21 mouse cellular contexts compared by ENCODE assay signal in the genomic region with DNA sequence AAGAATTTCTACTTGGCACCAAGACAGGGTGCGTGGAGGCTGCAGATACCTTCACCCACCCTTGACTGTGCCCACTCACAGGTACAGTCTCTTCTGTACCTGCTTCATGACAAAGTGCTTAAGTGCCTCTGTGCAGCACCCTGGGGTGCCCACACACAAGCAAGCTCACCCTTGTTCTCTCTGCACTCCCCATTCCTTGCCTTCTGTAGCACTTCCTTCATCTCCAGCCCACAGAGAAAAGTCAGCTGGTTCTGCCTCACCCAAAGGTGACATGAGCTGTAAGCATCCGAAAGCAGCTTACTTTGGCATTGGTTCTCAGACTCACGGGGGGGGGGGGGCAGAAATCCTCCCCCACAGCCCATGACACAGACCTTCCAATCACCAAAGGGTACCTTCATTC.
"Had no signal": no experiment of that assay in that cellular context is flagged by ENCODE, and none has a peak within 500 bp of the region (broad histone marks: within the 10 kb centered on the region; RNA-seq: fewer than 3 reads in every experiment).

No protein-coding gene starts in this region.

- DNase-seq: liver, postnatal 0 days; lung, adult 2 months; lung, postnatal 36 days; midbrain, embryonic 14.5 days; retina, postnatal 1 day; right cerebral cortex, postnatal 14 days; right cerebral cortex, postnatal 4 days; spleen, adult 18-20 months; thymus, adult 2 months; thymus, postnatal 25 days; thymus, postnatal 4 days had no signal

- H3K27me3 ChIP-seq: liver, embryonic 15.5 days; lung, embryonic 15.5 days; megakaryocyte, embryonic 14.5 days; neural tube, embryonic 13.5 days; neural tube, embryonic 15.5 days had no signal

- H3K4me2 ChIP-seq: liver, embryonic 15.5 days; lung, embryonic 15.5 days; midbrain, embryonic 11.5 days; neural tube, embryonic 13.5 days; neural tube, embryonic 15.5 days had no signal

- ATAC-seq: liver, postnatal 0 days; lung, postnatal 0 days; midbrain, embryonic 16.5 days had no signal

- H3K4me3 ChIP-seq: liver, embryonic 15.5 days; lung, embryonic 15.5 days; megakaryocyte, embryonic 14.5 days; myocyte; neural tube, embryonic 13.5 days; neural tube, embryonic 15.5 days had no signal

- H3K36me3 ChIP-seq: lung, embryonic 15.5 days had no signal

- H3K4me1 ChIP-seq: neural tube, embryonic 13.5 days; neural tube, embryonic 15.5 days had no signal

- H3K9ac ChIP-seq: liver, embryonic 15.5 days; liver, postnatal 0 days; lung, embryonic 15.5 days; neural tube, embryonic 13.5 days; neural tube, embryonic 15.5 days had no signal

- H3K9me3 ChIP-seq: liver, embryonic 15.5 days; lung, embryonic 15.5 days; megakaryocyte, embryonic 14.5 days; neural tube, embryonic 13.5 days; neural tube, embryonic 15.5 days had no signal

- H3K27ac ChIP-seq: liver, embryonic 15.5 days; lung, embryonic 15.5 days; macrophage; neural tube, embryonic 13.5 days; neural tube, embryonic 15.5 days had no signal
